Mouse (Mus musculus): Measurements from ENCODE around the gene Gm20425. TPM values are rescaled to one million over a fixed set of nuclear protein-coding genes. Genes with fewer than 3 reads are reported as not detected.

The Gm20425 gene
- total RNA-seq, 1 experiment from 2014 or later: not detected

DNA sequence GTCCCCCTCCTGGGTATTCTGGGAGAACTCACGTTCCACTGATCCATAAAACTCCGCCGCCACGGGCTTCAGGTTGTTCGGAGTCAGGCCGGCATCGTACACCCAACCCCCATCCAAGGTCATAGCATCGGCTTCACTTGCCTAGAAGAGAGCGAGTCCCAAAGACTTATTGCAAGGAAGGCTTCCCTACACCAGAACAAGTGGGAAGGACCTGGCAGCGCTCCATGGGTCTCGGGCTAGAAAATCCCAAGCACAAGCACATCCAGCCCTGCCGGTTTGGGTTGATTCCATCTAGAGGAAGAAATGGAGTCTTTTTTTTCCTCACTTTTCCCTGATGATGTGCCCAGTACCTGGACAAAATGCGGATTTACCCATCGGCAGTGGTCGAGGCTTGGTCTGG is 3.3 kb downstream of the Gm20425 start:
- no peak for ATAC-seq (replicated peaks; ENCODE audit: low read depth, poor library complexity, severe bottlenecking)

- ATAC-seq (replicated peaks; ENCODE audit: low read depth, poor library complexity, severe bottlenecking): peak; percentile 66
These were observed 4.6 kb downstream of the Gm20425 start for GRCm38 (mm10) chr9:103225464-103225863.

DNA sequence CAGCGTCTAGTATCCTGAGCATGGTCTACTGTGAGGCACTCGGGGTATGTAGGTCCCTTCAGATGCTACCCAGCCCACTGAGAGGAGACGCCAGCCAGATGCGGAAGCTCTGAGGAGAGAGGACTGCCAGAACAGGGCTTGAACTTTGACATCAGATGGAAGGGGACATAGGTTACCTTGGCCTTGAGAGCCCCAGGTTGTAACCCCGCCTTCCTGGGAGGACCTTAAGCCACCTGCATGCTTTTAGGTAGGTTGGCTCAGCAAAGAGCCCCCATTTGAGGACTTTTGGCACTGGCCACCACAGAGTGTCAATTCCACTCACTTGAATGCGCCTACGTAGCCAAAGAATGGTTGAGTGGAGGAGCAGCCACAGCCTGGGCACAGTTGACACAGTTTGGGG is 5.4 kb downstream of the Gm20425 start:
- no peak for ATAC-seq (replicated peaks; ENCODE audit: low read depth, poor library complexity, severe bottlenecking)

GRCm38 (mm10) chr9:103214281-103214680 is 15.8 kb downstream of the Gm20425 start:
- no peak for ATAC-seq (replicated peaks; ENCODE audit: low read depth, poor library complexity, severe bottlenecking)

DNA sequence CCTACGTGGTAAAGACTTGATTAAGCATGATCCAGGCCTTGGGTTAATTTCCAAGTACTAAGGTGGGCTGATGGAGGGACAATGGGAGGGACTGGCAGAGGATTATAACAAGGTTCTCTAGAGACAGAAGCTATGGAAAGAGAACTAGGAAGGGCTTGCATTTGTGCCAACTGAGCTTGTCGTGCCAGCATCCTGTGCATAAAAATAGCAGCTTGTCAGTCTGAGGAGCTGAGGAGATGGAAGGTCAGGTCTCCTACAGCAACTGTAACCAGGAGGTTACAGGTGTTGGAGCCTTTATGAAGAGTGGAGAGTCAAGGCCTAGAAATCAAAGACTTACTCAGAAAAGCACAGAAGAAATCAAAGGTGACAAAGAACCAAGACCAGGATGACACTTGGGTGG is 16.5 kb downstream of the Gm20425 start:
- ATAC-seq (replicated peaks; ENCODE audit: low read depth, poor library complexity, severe bottlenecking): no peak

DNA sequence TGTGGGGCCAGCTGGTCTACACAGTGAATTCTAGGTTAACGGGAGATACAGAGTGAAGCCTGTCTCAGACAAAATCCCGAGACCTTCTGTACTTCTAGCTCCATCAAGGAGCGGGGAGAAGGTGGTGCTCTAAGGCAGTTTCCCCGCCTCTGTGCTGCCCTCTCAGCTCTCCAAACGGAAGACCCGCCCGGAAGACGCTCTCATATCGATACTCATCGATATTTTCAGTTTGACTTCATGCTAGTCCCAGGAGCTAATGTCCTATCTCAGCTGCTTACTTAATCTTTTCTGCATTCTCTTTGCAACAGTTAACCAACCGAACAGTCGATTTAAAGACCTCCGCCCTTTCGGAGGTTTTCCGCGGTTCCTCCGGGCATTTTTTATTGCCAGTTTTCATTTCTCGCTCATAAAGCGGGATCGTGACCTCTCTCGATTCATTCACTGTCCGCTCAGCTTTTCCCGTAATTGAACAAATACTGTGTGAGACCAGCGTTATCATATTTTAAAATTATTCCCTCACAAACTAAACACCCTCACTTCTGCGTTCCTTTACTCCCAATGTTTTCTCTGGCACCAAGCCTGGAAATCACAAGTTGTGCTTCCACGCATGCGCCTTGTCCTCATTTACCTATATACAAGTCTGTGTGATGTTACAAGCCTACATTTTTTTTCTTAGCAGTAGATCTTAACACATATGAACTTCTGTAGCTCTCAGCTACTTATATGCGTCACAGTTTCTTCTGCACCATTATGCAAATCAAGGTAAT is 17.3 kb downstream of the Gm20425 start:
- ATAC-seq (replicated peaks; ENCODE audit: low read depth, poor library complexity, severe bottlenecking): no peak

- no peak for ATAC-seq (replicated peaks; ENCODE audit: low read depth, poor library complexity, severe bottlenecking)
These were observed 21.2 kb downstream of the Gm20425 start for GRCm38 (mm10) chr9:103208802-103209423.

- ATAC-seq (replicated peaks; ENCODE audit: low read depth, poor library complexity, severe bottlenecking): peak; percentile 100
These were observed 22.3 kb downstream of the Gm20425 start for GRCm38 (mm10) chr9:103207846-103208245.

- ATAC-seq (replicated peaks; ENCODE audit: low read depth, poor library complexity, severe bottlenecking): no peak
These were observed 24.3 kb downstream of the Gm20425 start for GRCm38 (mm10) chr9:103205786-103206185.

- peak; percentile 100 for ATAC-seq (replicated peaks; ENCODE audit: low read depth, poor library complexity, severe bottlenecking)
These were observed 28.4 kb downstream of the Gm20425 start, which contains the start of gene Srprb for GRCm38 (mm10) chr9:103201561-103202260. Gene Srprb (minus strand): TSS chr9:103202137.

DNA sequence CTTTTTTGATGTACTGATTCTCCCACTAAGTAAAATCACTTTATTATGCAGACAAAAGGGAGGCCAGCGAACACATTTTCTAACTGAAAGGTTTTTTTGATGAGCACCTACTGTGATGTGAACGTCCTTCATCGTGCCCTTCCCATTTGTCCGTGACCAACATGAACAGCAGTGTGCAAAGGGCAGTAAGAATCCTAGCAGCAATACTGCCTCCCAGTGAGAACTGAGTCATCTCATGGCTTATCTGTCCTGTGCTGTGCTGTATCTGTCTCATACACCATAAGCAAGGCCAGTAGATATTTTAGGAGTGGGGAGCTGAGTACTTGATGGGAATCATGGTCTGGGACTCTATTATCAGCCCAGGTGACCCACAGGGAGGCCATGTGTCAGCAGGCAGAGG is 41.7 kb downstream of the Gm20425 start:
- no peak for ATAC-seq (replicated peaks; ENCODE audit: low read depth, poor library complexity, severe bottlenecking)

- no peak for ATAC-seq (replicated peaks; ENCODE audit: low read depth, poor library complexity, severe bottlenecking)
These were observed 43.4 kb downstream of the Gm20425 start for GRCm38 (mm10) chr9:103186747-103187146.

GRCm38 (mm10) chr9:103185946-103186345 is 44.2 kb downstream of the Gm20425 start:
- no peak for ATAC-seq (replicated peaks; ENCODE audit: low read depth, poor library complexity, severe bottlenecking)

DNA sequence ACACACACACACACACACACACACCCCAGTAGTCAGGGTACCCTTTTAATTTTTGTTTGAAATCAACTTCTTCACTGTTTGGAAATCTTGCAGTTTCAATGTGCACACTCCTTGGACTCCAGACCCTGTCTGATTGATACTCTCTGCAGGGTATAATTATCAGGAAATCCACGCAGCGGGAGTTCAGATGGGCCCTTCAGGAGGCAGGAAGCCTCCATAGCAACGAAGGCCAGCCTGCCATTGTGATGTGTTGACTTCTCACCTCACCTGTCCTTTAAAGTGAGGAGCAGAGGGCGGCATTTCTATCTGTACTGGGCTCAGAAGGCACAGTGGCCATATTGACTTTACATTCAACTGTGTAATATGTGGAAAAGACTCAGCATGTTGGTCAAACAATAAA is 45.3 kb downstream of the Gm20425 start:
- no peak for ATAC-seq (replicated peaks; ENCODE audit: low read depth, poor library complexity, severe bottlenecking)

- ATAC-seq (replicated peaks; ENCODE audit: low read depth, poor library complexity, severe bottlenecking): no peak
These were observed 48.2 kb downstream of the Gm20425 start for GRCm38 (mm10) chr9:103181886-103182285.

DNA sequence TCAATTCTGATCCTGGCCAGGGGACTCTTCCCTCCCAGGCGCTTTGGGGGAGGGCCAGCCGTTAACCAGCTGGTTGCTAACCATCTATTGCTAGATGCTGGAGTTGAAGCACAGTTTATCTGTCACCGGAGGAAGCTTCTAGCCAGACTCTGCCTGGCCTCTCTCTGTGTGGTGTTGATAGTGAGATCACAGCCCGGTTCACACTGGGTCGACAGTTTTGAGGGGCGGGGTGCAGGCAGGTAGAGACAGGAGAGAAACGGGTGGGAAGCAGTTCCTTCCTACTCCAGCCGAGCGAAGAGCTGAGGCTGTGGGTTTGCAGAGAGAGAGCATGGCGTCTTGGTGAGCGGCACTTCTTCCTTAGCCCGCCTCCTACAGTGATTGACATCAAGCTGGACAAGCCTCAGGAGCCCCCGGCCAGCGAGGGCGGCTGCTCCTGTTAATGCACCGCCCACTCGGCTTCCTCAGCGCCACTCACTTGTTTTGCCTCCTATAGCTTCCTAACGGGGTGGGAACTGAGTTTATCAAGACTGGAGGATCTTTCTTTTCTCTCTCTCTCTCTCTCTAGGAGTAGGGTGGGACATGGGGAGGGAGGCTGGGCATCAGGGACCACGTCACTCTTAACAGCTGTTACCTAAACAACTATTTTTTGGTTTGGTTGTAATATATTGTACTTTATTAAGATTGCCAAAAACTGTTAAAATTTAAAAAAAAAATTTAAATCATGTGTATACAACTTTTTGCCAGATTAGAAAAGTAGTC is 49.1 kb downstream of the Gm20425 start:
- peak; percentile 91 for ATAC-seq (replicated peaks; ENCODE audit: low read depth, poor library complexity, severe bottlenecking)

DNA sequence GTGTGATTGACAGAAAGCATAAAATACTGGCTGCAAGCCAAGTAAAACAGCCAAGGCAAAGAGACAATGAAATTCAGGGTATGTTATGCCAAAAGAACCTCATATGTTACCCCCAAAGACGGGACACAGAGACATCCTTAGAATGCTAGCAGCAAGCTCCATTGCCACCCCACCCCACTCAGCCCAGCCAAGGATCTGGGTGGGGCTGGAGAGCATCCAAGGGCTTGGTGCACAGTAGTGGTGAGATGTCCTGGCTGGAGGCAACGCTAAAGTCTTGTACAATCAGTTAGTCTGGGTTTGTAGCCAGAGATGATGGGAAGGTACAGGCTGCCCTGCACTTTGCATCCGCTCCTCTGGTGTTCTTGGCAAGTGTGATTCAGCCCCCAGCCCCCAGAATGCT is 49.8 kb downstream of the Gm20425 start:
- peak; percentile 36 for ATAC-seq (replicated peaks; ENCODE audit: low read depth, poor library complexity, severe bottlenecking)

DNA sequence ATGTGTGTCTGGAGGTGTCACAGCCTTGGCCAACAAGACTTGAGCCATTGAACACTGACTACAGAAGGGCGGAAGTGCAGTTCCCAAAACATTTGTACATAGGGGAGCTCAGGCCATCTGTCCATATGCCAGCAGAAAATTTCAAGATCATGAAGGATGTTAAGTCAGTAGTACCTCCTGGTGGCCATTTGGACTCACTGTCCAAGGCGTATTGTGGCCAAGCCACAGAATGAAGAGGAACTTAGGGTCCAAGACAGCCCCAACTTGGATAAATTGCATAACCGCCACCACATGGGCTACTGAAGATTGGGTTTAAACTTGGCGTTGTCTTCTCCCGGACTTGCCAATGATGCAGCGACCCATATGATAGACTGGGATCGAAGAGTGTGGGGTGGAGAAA is 54.4 kb downstream of the Gm20425 start:
- ATAC-seq (replicated peaks; ENCODE audit: low read depth, poor library complexity, severe bottlenecking): 0 out of 2 replicates have a peak, but pooled peaks have one; percentile 9

GRCm38 (mm10) chr9:103174771-103175519 is 55.2 kb downstream of the Gm20425 start:
- ATAC-seq (replicated peaks; ENCODE audit: low read depth, poor library complexity, severe bottlenecking): peak; percentile 76

GRCm38 (mm10) chr9:103168771-103169170 is 61.3 kb downstream of the Gm20425 start:
- ATAC-seq (replicated peaks; ENCODE audit: low read depth, poor library complexity, severe bottlenecking): no peak
